Mouse (Mus musculus): ENCODE data around the gene Dennd2a.
A peak's percentile ranks its signal among the peaks of the same experiment; 100 is the strongest.

The Dennd2a gene

GRCm38 (mm10) chr6:39515040-39515738, 42.5 kb downstream of the Dennd2a start:
- DNase-seq (ENCODE audit: low spot score): no peak

GRCm38 (mm10) chr6:39503476-39503875, 54.2 kb downstream of the Dennd2a start:
- no peak for DNase-seq (ENCODE audit: low spot score)

- DNase-seq (ENCODE audit: low spot score): no peak
Measured at GRCm38 (mm10) chr6:39497165-39497564, 60.5 kb downstream of the Dennd2a start.

GRCm38 (mm10) chr6:39493129-39493714, 64.4 kb downstream of the Dennd2a start:
- no peak for DNase-seq (ENCODE audit: low spot score)

GRCm38 (mm10) chr6:39492161-39492560, 65.5 kb downstream of the Dennd2a start:
- DNase-seq (ENCODE audit: low spot score): no peak

- no peak for DNase-seq (ENCODE audit: low spot score)
Measured at GRCm38 (mm10) chr6:39491203-39491602, 66.5 kb downstream of the Dennd2a start.

- no peak for DNase-seq (ENCODE audit: low spot score)
Measured at GRCm38 (mm10) chr6:39488292-39488691, 69.4 kb downstream of the Dennd2a start.

GRCm38 (mm10) chr6:39483656-39484055, 74.0 kb downstream of the Dennd2a start:
- no peak for DNase-seq (ENCODE audit: low spot score)

- DNase-seq (ENCODE audit: low spot score): no peak
Measured at GRCm38 (mm10) chr6:39478509-39479150, 79.0 kb downstream of the Dennd2a start.

GRCm38 (mm10) chr6:39476617-39477016, 81.0 kb downstream of the Dennd2a start:
- DNase-seq (ENCODE audit: low spot score): no peak

- no peak for DNase-seq (ENCODE audit: low spot score)
Measured at GRCm38 (mm10) chr6:39474424-39474823, 83.2 kb downstream of the Dennd2a start.

- no peak for DNase-seq (ENCODE audit: low spot score)
Measured at GRCm38 (mm10) chr6:39472837-39473236, 84.8 kb downstream of the Dennd2a start.

GRCm38 (mm10) chr6:39472271-39472670, 85.4 kb downstream of the Dennd2a start:
- no peak for DNase-seq (ENCODE audit: low spot score)

- no peak for DNase-seq (ENCODE audit: low spot score)
Measured at GRCm38 (mm10) chr6:39470076-39470475, 87.6 kb downstream of the Dennd2a start.

- no peak for DNase-seq (ENCODE audit: low spot score)
Measured at GRCm38 (mm10) chr6:39469427-39469826, 88.2 kb downstream of the Dennd2a start.

- peak; percentile 46 for DNase-seq (ENCODE audit: low spot score)
Measured at GRCm38 (mm10) chr6:39462621-39463538, 94.8 kb downstream of the Dennd2a start.

- DNase-seq (ENCODE audit: low spot score): no peak
Measured at GRCm38 (mm10) chr6:39460040-39460439, 97.6 kb downstream of the Dennd2a start.

- no peak for DNase-seq (ENCODE audit: low spot score)
Measured at GRCm38 (mm10) chr6:39455339-39456160, 102.1 kb downstream of the Dennd2a start.

GRCm38 (mm10) chr6:39454616-39455015, 103.1 kb downstream of the Dennd2a start:
- no peak for DNase-seq (ENCODE audit: low spot score)

- DNase-seq (ENCODE audit: low spot score): no peak
Measured at GRCm38 (mm10) chr6:39453564-39453963, 104.1 kb downstream of the Dennd2a start.

- no peak for DNase-seq (ENCODE audit: low spot score)
Measured at GRCm38 (mm10) chr6:39451033-39451432, 106.6 kb downstream of the Dennd2a start.

Data from ovary, postnatal 10 days (tissue).